Mouse (Mus musculus) bone marrow macrophage, adult 2 months (primary cell): Measurements from ENCODE around the gene Gm27027. TPM values are rescaled to one million over a fixed set of nuclear protein-coding genes. Genes with fewer than 3 reads are reported as not detected.
A peak's percentile ranks its signal among the peaks of the same experiment; 100 is the strongest.

Experiments used
- H3K27ac ChIP-seq: 2 replicates; pipeline ENCODE4 v1.5.1; 2012; ENCODE audit warnings: low read depth, low read length; ENCODE audit not compliant: insufficient read depth
- H3K4me1 ChIP-seq: 2 replicates; pipeline ENCODE4 v1.6.1; 2012; ENCODE audit warnings: low read length; ENCODE audit not compliant: control insufficient read depth, insufficient read depth
- H3K4me3 ChIP-seq: 2 replicates; pipeline ENCODE4 v1.5.1; 2012; ENCODE audit warnings: mild to moderate bottlenecking, low read length, moderate library complexity; ENCODE audit not compliant: insufficient read depth
- CTCF ChIP-seq: IDR thresholded peaks from 2 replicates; pipeline ENCODE4 v1.5.1; 2012; ENCODE audit warnings: low read depth, mild to moderate bottlenecking, low read length, moderate library complexity
- POLR2A ChIP-seq: IDR thresholded peaks from 2 replicates; pipeline ENCODE4 v1.6.1; 2012; ENCODE audit warnings: mild to moderate bottlenecking, low read depth, low read length, borderline replicate concordance
- polyA plus RNA-seq: library from polyadenylated mRNA; stranded (reverse); fragments of >200 nt; gene quantifications from 2 replicates; pipeline ENCODE4 v1.2.4, GENCODE M21; 2012; ENCODE audit not compliant: missing spikeins, insufficient read depth, insufficient read length

The Gm27027 gene
- polyA plus RNA-seq, 1 experiment, result not detected

DNA sequence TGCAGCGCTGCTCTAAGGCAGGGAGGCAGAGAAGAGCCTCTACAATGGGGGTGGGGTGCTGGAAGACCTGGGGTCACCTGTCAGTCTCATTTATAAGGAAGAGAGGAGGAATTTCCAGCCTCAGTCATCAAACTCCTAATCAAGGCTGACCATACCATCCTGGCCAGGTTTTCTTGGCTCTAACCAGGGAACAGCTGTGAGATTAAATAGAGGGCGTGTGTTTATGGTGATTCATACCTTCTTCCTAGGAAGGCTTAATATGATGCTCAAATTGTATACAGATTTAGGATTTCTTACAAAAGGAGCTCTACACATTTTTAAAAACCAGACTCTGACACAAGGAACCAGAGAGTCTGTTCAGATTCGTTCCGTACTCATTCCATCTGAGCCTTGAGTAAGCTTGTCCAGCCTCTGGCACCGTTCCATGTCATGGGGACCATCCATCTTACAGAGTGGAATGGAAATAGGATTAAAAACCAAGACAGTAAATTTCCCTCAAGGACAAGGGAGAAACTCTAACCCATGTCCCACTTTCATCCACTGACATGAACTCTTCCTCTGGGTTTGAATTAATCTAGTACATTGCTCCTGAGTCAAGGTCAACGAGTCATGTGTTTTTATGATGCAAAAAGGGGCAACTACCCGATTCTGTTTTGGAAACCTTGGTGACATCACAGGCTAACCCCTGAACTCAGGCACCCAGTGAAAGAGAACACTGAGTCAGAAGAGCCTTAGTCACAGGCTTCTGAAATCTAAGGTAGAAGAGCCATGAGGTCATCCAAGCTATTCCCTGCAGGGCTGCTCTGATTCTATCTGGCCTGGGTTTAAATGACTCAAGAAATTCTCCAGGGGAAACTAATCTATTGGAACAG lies 16.7 kb downstream of the Gm27027 start:
- TF ChIP-seq CTCF, result no peak
- no peak for TF ChIP-seq POLR2A
- Histone ChIP-seq H3K4me3 (no peak overlapping the region), H3K27ac (no peak overlapping the region), H3K4me1 (peaks cover 9% of the 10 kb centered on the region)

DNA sequence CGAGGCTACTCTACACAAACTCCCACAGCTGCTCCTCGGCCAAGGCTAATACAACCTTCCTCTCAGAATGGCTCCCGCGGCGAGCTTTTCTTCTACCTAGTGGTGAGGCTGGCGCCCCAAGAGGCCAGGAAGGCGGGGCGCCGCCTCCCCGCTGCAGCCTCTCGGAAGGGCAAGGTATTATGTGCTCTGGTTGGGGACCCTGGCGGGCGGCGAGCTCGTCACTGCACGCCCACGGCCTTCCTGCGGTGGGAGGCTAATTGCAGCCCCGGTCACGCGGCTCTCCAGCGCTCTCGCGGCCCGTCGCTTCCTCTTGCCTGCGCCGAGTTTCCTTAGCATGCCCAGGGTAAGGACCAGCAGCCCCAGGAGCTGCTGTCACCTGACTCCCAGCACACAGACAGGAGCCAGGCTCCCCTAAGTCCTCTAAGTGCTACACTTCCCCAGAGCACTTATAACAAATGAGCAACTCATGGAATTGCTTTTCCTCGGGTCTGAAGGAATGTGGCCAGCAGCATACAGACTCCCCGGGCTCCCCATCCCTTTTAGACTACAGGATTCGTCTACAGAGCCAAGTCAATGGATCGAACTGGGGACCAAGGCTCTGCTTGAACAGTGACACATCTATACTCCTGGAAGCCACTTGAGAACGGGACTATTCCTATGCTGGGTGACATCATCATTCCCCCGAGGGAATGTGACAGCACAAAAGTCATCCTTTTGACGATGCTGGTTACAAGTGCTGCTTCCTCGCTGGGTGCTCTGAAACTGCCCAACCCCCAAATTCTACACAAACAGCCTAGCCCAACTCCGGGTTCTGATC lies 19.5 kb downstream of the Gm27027 start:
- TF ChIP-seq CTCF, result no peak
- TF ChIP-seq POLR2A, result no peak
- peak overlapping the region; percentile 54 for H3K4me3 ChIP-seq
- peaks cover 9% of the 10 kb centered on the region for H3K4me1 ChIP-seq
- H3K27ac ChIP-seq, result no peak overlapping the region

DNA sequence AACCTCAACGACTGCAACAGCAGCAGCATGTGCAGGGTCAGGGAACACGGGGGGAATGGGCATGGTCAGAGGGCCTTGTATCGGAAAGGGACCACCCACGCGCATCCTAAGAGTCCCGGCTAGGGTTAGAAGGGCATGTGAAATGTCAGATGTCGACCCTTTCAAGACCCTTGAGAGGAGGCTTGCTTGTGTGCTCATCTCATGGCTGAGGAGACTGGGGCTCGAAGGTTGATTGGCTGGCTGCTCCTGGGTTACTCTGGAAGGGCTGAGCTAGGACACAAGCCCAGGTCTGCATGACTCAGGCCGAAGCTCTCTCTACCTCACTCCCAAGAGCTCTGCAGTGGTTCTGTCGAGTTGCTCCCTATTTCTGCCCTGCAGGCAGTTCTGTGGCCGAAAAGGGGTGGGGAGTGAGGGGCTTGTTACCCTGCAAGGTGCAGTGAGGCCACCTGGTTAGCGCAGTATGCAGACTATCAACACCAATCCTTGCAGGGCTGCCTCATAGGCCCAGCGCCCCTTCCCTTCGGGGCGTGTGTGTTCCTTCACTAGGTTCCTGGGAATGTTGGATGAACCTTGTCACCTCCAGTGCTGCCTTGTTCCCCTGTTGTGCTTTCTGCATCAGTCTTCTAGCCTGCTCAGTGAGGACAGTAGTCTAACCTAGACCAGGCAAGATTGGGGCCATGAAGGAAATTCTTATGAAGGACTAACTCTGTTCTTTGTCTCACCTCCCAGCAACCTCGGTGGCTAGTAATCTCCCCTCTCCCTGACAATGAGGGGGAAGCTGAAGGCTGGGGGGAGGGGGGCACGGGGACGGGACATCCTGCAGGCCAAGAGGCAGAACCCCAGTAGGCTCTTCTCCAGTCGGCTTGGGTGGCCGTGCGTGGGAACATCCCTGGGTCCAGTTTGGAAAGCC lies 20.4 kb downstream of the Gm27027 start:
- Histone ChIP-seq H3K4me3 (peak overlapping the region; percentile 54), H3K27ac (no peak overlapping the region), H3K4me1 (peaks cover 9% of the 10 kb centered on the region)
- TF ChIP-seq CTCF, result no peak
- TF ChIP-seq POLR2A, result no peak

DNA sequence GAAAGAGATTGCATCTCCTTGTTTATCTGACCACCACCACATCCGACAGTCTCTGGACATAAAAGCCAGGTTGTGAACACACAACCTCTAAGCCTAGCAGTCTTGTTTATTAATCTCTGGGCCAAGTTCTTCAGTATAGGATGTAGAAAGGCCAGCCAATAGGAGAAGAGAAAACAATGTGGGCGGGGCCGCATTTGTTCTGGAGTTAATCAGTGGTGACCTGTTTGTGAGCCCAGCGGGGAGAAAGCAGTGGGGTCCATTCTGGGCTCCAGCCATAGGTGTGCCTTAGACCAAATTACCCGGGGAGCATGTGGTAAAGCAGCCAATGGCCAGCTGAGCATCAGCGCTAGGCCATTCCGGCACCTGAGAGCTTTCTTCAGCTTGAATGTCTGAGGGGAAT lies 21.1 kb downstream of the Gm27027 start:
- H3K4me3 ChIP-seq, result no peak overlapping the region
- peaks cover 9% of the 10 kb centered on the region for H3K4me1 ChIP-seq
- no peak for TF ChIP-seq POLR2A
- TF ChIP-seq CTCF, result no peak
- H3K27ac ChIP-seq, result no peak overlapping the region

DNA sequence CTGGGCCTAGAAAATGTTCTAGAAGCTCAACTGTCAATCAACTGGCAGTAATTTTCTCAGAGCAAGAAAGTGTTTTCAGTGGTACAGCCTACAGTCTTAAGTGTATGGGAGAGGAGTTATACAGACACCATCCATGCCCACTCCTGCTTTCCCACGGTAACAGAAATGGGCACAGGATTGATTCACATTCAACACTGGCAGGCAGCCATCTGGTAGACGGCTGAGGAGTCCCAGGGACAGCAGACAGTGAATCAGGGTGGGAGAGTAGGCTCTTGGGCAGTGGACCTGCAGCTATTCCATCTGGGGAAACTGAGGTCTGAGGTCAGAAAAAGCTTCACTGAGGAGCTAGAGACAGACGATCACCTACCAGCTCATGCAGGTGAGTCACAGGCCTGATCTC lies 24.5 kb downstream of the Gm27027 start:
- no peak for TF ChIP-seq POLR2A
- no peak for TF ChIP-seq CTCF
- H3K27ac ChIP-seq, result no peak overlapping the region
- H3K4me3 ChIP-seq, result no peak overlapping the region
- peaks cover under 1% of the 10 kb centered on the region; the same call in 1 of the 2 replicates for H3K4me1 ChIP-seq

DNA sequence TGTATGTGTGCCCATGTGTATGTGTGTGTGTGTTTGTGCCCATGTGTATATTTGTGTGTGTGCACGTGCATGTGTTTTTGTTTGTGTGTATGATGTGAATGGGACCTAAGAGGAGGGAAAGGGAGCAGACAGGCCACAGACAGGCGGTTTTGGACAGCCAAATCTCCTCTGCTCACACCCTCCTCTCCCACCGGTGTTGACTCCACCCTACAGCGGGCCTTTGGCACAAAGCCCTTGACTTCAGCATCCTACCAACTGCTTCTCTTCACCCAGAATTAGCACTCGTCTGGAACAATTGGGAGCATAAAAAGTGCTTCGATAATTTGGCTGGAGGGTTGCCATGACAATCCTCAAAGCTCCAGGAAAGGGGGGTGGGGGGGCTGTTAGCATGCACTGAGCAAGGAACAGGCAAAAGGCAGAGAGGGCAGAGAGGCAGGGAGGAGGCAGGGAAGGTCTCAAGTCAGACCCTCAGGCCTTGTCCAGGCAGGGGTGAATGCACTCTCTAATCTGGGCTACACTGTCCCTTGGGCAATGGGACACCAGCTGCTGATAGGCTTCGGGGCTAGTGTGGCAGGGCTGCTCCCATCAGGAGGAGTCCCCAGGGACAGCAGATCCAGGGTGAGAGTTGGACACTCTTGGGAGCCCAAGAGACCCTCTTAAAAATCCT lies 31.5 kb downstream of the Gm27027 start:
- Histone ChIP-seq H3K4me3 (no peak overlapping the region), H3K4me1 (peaks cover 8% of the 10 kb centered on the region), H3K27ac (no peak overlapping the region)
- TF ChIP-seq POLR2A (no peak), CTCF (no peak)

DNA sequence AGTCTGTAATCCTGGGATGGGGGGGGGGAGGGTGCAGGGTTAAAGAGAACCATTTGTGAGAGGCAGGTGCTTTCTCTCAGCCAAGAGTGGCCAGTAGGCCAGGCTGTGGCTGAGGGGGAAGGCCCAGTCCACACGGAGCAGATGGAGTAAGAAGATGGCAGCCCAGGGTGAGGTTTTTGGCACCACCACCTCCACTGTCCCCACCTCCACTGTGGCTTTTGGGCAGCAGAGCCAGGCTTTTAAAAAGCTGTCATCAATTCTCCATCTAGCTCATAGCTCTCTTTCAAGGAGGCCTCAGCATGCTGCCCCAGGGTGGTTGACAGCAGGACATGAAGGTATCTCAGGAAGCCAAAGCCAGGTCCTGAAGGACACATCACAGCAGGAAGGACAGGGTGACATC lies 32.4 kb downstream of the Gm27027 start:
- no peak overlapping the region for H3K4me3 ChIP-seq
- no peak for TF ChIP-seq POLR2A
- TF ChIP-seq CTCF, result no peak
- no peak overlapping the region for H3K27ac ChIP-seq
- peaks cover 8% of the 10 kb centered on the region for H3K4me1 ChIP-seq

DNA sequence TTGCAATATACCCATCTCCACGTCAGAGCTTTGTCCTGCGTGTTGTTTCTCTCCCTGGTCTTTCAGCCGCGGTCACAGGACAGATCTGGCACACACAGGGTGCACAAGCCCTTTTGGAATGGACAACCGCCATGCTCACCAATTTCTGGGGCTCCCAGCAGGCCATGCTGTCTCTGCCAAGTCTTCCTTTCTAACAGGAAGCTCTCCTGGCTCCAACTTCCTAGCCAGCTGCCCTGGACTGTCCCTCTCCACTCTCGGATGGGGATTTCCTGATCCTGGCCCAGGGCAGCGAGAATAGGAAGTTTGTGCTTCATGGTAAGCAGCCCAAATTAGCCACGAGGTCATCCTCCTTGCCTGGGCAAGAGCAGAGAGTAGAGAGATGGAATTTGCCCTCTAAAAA lies 34.4 kb downstream of the Gm27027 start:
- Histone ChIP-seq H3K4me3 (no peak overlapping the region), H3K4me1 (peaks cover 8% of the 10 kb centered on the region), H3K27ac (no peak overlapping the region)
- TF ChIP-seq POLR2A (no peak), CTCF (no peak)

DNA sequence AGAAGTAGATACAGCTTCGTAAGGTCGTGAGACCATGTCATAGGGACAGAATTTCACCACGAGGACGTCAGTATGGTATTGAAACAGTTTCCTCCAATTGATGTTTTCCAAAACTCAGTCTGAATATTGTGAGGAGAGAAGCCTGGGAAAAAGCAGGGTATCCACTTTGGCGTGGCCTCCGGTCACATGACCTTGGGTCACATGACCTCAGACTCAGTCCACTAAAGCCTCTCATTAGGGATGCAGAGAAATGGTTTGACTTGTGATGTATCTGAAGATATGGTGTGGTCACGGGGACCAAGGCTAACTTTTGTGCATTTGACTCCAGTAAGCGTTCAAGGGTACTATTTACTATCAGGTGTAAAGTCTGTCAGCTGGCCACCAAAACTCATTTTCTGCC lies 36.8 kb downstream of the Gm27027 start:
- TF ChIP-seq POLR2A, result no peak
- TF ChIP-seq CTCF, result no peak
- Histone ChIP-seq H3K4me1 (peaks cover 11% of the 10 kb centered on the region), H3K27ac (no peak overlapping the region), H3K4me3 (no peak overlapping the region)
